Mouse (Mus musculus) kidney, adult 18-20 months (tissue): Measurements from ENCODE around the gene Pdzd2.
A peak's percentile ranks its signal among the peaks of the same experiment; 100 is the strongest.

ENCODE experiments used
- DNase-seq: peaks from one replicate; pipeline ENCODE4 v3.0.0; 2021

Gene Pdzd2

DNA sequence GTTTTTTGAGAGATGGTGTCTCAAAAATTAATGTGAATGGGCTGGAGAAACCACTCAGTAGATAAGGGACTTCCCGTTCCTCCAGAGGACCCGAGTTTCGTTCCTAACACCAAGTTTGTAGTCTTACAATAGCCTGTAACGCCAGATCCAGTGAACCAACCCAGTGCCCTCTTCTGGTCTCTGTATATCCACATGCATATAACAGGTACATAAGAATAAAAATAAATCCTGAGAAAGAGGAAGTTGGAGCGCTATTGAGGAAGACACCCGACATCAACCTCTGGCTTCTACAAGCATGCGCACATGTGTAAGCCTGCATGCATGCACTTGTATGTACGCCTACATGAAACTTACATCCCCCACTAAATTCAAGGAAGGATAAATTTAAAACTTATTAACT lies 318.8 kb downstream of the Pdzd2 start:
- DNase-seq: no peak

DNA sequence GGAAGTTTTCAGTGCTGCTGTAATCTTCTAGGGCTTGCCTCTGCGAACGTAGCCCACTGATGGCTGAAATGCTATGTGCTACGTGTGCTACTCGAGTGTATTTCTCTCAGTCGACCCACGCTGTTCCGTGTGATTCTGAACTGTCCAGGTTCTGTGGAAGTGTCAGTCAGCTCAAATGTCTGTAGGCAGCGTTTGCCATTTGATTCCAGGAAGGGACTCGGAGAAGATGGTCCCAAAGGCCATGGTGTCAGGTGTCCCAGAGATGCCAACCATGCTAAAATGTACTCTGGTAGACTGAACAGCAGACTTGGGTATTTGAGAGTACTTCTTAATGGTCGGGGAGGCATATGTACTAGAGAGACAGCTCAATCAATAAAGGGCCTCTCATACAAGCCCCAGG lies 319.3 kb downstream of the Pdzd2 start:
- DNase-seq: no peak

DNA sequence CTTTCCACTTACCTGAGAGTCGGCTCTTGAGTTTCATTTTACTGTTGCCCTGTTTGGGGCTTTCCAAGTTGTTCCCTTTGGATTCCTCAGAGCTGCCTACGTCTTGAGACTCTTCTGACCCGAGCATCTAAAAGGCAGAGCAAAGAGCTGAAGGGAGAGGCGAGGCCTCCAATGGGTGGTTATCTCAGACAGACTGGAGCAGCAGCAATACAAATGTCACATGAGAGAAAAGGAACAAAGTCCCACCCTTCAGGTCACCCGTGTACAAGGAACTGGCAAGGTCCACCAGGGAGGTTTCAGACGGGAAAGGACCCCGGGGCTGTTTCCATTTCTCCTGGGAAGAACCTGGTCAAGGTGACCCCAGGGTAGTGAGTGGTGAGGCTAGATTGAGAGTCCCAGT lies 320.3 kb downstream of the Pdzd2 start:
- DNase-seq: no peak

DNA sequence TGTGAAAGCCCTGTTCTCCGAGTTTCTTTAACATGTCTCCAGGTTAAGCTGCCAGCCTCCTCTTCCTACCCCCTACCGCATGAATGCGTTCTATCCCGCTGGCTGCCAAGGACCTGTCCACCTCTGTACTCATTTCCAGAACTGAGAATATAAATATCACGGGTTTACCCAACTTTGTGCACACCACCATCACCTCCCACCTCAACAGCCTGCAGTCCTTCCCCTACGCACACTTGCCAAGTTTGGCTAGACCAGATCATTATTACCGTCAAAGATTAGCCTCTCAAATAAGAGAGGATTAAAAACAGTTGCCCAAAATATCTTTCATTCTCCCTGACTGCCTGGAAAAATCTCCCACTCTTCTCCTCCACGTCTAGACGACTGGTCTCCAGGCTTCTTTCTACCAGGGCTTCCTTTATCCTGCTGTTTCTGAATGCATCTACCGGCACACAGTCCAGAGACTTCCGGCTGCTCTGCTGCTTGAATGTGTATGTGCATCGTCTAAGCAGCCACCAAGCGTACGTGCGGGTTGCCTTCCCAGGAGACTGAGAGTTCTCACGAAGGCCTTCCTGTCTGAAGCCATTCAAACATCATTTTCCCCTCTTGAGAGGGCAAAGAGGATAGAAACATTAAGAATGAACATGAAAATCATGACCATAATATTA lies 324.1 kb downstream of the Pdzd2 start:
- no peak for DNase-seq

DNA sequence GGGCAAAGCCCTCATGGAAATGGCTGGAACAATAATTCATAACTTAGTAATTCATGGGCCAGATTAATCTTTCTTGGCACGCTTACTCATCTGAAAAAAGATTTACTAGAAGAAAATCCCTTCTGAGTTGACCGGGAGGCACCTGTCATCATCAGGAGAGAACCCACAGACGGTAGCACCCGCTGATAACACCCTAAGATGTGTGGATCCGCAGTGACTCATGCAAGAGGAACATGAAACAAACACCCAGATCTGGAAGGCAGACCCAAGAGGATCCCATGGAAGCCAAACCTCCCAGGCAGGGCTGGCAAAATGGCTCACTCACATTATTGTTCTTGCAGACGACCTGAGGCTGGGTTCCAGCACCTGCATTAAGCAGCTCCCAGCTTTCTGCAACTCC lies 325.0 kb downstream of the Pdzd2 start:
- no peak for DNase-seq

DNA sequence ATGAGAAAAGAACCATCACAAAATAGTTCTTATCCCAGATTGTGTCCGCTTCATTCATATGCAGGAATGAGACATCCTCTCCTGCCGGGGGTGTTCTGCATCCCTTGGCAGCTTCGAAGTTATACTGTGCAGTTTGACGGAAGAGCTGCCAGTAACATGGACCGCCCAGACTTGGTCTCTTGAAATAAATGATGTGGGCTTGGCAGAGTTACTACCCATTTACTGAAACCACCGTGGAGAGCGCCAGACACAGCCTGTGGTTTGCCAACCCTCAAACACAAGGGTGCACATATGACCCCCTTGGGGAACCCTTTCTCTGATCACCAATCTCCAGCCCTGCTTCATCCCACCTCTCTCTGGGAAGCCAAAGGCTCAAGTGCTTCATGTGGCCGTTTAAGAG lies 331.5 kb downstream of the Pdzd2 start:
- DNase-seq: no peak

DNA sequence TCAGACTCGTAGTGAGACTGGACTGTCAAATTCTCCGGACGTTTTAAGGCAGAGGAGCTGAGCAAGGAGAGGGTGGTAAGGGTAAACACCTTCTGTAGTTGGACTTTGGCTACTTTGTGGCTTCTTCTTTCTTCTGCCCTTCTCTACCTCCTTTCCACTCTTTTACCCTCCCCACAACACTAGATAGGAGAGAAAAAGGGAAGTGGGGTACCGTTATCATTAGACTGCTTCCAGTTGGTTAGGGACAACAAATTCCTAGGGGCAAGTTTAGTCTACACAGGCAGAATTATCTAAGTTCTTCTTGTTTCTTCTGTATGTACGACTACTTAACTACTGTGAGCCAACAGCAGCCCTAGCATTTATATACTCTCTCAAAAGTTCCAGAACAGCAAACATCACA lies 334.1 kb downstream of the Pdzd2 start:
- no peak for DNase-seq

DNA sequence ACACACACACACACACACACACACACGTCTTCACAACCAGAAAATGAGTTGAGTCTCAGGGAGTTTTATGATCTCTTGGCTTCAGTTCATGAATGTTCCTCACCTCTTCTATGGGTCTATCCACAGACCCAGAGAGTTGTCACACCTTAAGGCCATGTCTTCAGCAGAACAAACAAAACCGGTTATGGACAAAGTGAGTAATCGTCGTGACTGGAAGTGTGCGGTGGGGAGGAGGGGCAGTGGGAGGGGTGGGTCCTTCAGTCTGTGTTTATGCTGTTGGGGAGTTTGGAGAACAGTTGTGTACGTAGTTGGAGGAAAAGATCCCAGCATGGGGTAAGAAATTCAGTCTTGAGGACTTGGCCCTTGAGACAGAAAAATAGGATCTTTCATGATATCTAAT lies 342.7 kb downstream of the Pdzd2 start:
- no peak for DNase-seq

DNA sequence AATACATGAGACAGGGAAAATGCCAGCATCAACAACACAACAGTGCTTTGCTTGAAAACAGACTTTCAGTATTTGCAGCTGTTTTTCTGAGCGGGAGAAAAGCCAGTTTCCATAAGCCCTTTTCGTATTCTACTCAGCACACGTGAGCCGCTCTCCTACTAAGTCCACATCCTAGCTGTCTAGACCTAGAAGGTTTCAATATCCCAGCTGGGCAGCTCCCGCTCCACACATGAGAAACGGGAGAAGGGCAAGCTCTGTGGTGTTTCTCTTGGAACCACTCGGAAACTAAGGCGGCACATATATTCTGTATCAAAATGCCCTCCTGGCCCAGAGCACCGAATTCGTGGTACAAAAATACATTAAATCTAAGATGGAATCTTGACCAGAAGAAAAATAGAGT lies 345.0 kb downstream of the Pdzd2 start:
- no peak for DNase-seq

DNA sequence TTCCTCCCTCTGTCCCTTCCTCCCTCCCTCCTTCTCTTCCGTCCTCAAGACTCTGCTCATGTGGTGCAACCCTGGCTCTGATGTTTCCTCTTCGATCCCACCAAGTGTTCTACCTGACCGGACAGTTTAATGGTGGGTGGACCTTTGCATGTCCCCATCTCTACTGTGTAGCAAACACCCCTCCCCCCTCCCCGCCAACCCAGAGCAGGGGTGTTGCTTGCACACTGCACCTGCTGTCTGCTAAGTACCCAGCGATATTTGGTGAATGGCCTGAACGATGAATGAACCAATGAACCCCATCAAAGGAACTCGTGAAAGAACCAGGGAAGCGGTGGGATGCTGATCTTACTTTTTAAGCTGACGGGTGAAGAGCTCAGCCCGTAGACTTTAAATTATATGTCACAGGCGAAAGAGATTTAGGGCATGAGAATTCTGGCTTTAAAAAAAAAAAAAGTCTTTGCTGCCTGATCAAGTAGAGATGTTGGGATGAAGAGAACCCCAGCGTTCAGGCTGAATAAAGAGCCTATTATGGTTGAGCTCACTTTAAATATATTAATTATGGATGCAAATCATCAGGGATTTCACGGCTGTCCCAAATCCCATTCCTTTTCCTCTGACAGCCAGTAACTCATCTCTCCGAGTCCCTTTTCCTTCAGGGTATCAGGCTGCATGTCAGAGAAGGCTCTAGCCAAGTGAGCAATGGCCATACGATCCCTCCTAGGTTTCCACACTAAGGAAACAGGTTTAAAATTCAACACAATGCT lies 350.8 kb downstream of the Pdzd2 start:
- DNase-seq: no peak

DNA sequence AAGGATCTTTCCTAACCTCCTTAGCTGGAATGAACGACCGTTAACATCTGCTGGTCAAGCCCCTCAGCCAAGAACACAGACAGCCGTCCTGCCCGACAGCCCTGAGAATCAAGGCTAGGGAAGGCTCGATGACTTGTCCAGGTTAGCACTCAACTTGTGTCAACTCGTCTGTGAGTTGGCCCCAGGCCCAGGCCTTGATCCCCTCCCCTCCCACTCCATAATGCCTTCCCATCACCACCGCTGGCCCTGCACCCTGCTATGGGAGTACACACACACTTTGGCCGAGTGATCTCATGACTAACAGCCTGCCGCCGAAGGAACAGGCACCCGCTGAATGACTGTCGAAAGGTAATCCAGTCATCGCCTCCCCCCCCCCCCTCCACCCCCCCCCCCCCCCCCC lies 355.0 kb downstream of the Pdzd2 start:
- DNase-seq: no peak

DNA sequence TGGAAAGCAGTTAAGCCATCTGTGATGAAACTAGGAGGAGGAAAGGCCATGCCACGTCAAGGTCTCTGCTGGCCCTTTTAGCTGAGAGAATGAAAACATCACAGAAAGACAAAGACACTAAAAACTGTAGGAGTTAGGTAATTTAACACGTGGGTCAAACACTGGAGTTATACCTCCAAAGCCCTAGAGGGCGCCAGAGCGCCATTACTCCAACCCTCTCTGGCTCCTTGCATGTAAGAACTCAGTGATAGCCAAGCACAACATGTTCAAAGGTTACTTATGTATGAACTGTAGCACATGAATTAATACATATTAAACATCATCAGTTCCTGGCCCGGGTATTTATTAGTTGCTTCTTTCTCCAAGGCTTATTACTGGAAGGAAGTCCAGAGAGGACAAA lies 359.2 kb downstream of the Pdzd2 start:
- DNase-seq: peak; percentile 56

DNA sequence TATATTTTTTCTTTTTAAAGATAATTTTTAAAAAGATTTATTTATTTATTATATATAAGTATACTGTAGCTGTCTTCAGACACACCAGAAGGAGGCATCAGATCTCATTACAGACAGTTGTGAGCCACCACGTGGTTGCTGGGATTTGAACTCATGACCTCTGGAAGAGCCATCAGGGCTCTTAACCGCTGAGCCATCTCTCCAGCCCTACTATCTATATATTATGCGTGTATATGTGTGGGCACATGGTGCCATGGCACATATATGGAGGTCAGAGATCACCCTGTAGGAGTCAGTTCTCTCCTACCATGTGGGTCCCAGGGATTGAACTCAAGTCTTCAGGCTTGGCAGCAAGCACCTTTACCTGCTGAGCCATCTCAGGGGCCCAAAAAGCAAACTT lies 359.7 kb downstream of the Pdzd2 start:
- no peak for DNase-seq

DNA sequence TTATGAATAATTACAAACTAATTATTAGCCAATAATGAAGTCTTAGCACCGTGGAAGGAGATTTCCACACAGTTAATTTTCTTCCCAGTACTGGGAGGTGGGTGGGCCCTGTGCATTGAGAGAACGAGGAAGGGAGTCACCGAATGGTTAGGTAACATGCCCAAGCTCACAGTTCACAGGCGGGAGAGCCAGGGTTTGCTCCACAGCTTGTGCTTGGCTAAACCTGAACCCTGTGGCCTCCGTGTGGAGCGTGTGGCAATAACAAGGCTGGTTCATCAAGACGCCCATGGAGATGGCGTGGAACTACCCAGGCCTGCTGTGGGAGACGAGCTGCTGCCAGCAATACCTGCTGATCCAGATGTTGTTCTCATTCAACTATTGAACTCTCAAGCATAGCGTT lies 361.9 kb downstream of the Pdzd2 start:
- peak; percentile 11 for DNase-seq

DNA sequence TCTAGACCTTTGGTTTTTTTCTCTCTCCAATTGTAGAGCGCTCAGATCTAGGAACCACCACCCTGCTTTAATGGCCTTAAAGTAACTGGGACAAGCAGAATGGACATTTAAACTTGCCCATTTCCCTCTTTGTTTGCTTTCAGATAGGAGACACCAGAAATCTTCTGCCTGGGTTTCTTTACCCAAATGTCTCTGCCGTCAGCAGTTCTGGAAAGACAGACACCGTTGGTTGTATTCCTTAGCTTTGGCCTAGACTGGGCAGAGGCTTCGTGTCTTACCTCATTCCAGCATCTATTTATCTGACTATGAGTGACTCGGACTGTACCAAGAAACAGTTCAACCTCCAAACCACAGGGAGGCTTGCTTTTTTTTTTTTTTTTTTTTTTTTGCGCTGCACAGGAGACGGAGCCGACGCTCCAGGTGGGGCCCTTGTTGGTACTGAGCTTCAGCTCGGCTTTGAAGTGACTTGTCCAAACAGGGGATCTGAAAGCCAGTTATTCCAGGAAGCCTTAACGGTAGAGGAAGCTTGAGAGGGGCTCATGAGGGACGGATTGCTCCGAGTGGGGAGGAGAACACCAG lies 363.1 kb downstream of the Pdzd2 start:
- no peak for DNase-seq

DNA sequence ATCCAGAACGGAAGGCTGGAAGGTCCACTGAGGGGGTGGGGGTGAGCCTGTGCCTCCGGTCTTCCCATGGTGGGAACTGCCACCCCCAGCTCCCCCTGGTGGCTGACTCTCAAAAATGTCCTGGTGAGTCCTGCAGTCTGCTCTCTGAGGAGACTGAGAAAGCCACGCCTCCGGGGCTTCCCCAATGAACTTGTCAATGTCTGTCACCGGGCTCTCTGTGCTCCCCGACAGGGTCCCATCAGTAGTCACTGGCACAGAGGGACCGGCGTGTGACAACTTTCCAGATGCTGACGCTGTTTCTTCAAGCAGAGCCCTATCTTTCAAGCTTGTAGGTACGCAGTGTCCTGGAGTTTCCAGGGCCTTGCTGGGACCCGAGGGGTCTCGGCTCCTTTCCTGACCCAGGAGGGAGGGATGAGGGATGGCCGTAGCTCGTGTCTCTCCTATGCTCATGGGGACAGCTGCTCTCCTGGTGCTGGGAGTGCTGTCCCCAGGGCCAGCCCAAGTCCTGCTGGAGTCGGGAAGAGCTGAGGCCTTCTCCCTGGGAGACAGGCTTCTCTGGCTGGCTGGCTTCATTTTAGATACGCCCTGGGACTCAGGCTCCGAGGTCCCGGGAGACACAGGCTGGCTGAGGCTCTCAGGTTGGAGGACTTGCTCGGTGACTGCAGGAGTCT lies 363.9 kb downstream of the Pdzd2 start:
- peak; percentile 75 for DNase-seq

DNA sequence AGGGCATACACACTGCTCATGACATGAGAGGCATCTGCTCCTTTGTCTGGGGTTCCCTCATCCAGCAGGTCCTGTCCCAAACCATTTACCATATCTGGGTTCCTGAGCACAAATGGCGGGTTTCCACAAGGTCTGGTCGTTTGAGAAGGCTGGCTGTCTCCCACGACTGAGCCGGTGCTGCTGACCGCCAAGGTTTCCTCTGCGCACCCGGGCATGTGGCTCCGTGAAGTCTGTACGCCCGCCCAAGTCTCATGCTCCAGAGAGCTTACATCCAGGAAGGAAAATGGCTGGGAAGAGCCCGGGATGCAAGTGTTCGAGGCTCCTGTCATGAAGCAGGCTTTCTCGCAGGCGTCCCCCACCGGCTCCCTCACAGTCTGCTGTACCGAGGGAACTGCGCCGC lies 364.8 kb downstream of the Pdzd2 start:
- no peak for DNase-seq

DNA sequence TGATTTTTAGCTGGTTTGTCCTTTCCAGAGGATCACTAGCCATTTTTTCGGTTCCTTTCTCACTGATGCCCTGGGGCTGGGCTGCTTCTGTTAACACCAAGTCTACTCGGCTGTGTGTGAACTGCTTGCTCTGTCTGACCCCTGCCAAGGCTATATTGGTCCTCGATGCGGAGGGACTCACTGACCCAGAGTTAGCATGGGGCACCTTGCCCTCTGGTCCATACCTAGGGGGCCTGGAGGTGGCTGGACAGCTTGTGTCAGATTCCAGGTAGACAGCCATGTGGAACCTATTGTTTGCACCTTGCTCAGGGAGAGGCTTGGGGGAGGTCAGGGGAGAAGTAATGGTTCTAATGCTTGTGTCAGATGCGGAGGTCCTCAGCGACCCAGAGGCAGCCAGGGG lies 365.8 kb downstream of the Pdzd2 start:
- peak; percentile 43 for DNase-seq

DNA sequence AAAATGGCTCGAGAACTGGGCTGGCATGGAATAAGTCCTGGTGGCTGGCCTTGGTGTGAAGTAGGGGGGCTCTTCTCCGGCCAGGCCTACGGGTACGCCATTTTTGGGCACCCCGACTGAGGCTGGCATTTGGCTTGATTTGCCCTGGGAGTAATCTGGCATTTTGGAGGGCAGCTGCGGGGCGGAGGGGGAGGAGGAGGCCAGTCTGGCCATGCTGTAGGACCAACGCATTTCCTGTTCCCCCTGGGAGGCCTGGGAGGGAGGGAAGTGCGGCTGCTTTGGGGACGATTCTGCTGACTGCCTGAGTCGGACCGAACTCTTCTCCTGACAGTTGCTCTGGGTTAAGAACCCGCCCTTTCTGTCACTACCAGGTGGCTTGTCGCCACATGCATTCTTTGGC lies 366.2 kb downstream of the Pdzd2 start:
- no peak for DNase-seq

DNA sequence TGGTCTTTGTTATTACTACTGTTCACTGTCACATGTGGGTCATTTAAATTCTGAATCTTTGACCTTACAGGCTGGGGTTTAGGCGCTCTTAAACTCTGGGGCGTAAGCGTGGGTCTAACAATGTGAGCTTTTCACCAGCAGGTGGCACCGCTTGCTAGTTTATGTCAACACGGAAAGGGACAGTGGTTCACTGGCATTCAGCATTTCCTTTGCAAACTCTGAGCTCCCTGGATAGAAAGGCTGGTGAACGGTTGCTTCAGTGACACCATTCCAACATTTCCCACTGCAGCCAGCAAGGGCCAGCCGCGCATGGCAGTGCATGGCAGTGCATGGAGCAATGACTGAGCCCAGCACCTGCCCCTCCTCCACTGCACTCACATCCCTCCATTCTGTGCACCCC lies 368.5 kb downstream of the Pdzd2 start:
- peak; percentile 78 for DNase-seq

DNA sequence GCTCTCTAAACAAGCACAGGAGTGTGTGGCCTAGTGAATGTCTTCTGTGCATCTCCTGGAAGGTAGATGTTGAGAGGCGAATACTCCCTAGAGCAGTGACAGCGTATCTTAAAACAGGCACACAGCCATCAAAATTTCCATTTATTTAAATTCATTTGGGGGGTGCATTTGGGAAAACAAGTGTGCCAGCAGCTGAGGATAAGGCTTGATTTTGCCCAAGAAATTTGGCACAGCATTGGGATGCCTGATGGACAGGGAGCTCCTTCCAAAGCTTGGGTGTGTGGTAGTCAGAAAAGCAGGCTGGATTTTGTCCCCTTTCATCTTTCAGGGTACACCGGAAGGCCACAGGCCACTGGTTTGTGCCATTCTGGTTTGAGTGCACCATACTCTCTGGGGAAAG lies 369.6 kb downstream of the Pdzd2 start:
- no peak for DNase-seq

DNA sequence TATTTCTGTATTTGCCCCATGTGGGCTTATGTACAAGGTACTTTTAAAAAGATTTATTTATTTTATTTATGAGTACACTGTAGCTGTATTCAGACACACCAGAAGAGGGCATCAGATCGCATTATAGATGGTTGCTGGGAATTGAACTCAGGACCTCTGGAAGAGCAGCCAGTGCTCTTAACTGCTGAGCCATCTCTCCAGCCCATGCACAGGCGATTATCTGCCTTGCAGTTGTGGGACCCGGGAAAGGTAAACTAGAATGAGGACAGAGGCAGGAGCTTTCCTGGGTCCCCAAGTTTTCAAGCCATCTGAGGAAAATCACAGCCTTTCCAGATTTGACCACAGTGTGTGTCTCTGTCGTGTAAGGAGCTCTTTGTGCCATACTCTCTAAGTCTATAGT lies 370.9 kb downstream of the Pdzd2 start:
- DNase-seq: no peak

DNA sequence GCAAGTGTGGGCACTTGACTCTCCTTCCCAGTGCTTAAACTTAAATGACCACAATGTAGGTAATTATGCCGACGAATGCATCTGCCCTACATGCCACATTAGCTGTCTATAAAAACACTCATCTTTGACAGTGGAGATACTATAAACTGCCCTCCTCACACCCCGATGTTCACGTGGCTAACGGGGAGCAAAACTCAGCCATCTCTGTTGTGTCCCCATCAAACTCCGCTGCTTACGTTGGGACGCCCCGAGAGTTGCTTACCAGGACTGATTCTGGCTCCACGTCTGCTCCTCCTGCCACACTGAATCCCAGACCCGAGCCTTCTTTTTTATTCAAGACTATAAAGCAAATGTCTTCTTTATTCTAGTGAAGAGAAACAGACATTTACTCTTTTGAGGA lies 371.4 kb downstream of the Pdzd2 start:
- no peak for DNase-seq
